ENCODE assay signal across 8 mouse cellular contexts in the genomic region with DNA sequence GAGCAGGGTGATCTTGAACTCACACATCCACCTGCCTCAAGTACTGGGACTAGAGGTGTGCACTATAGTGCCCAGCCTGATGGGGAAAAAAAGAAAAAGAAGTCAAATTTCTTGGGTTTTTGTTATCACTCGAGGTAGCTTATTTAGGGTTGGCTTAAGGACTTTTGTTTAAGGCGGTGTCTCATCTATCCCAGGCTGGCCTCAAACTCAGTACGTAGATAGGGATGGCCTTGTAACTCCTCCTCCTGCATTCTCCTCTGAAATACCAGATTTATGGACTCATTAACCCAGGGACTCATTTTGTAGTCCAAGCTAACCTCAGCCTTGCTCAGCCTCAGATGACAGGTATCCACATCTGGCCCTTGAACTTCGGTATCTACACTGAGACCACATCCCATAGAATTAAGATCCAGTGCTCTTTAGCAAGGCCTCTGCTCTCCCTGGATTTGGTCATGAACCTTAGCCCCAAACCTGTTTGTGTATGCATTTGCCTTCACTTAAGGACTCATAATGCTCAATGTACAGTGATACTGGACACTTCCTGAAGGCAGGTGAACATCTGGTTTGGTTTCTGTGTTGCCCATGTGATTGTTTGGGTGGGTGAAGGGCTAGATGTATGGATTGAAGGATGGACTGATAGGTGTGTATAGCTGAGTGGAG. TPM values are rescaled to one million over a fixed set of nuclear protein-coding genes. Genes with fewer than 3 reads are reported as not detected.
DNase-seq lines count a peak whose midpoint lies in the region; ATAC-seq and TF ChIP-seq lines count a peak whose summit lies in the region.

No protein-coding gene starts in this region.

- no peaks in the 10 kb centered on the region for H3K9me3 ChIP-seq in hindbrain, embryonic 10.5 days
- H3K9me3 ChIP-seq in hindbrain, postnatal 0 days (ENCODE audit: low read length), result no peaks in the 10 kb centered on the region
- H3K9me3 ChIP-seq in hindbrain, embryonic 12.5 days (replicated peaks), result no peaks in the 10 kb centered on the region

- peaks cover 21% of the 10 kb centered on the region for H3K4me1 ChIP-seq in hindbrain, embryonic 10.5 days (replicated peaks)
- H3K4me1 ChIP-seq in hindbrain, postnatal 0 days (ENCODE audit: insufficient read depth, low read length), result peaks cover 2% of the 10 kb centered on the region; the same call in 1 of the 2 replicates
- peaks cover 26% of the 10 kb centered on the region for H3K4me1 ChIP-seq in hindbrain, embryonic 12.5 days

- peaks cover 6% of the 10 kb centered on the region; the same call in 1 of the 2 replicates for H3K27me3 ChIP-seq in hindbrain, embryonic 10.5 days (ENCODE audit: insufficient read depth, poor library complexity, severe bottlenecking)
- no peaks in the 10 kb centered on the region for H3K27me3 ChIP-seq in hindbrain, postnatal 0 days (ENCODE audit: insufficient read depth, low read length)
- no peaks in the 10 kb centered on the region for H3K27me3 ChIP-seq in hindbrain, embryonic 12.5 days

- H3K4me2 ChIP-seq in hindbrain, postnatal 0 days (ENCODE audit: low read depth, low read length), result no peak overlapping the region
- no peak overlapping the region for H3K4me2 ChIP-seq in hindbrain, embryonic 12.5 days (replicated peaks)

- no peak overlapping the region for H3K27ac ChIP-seq in hindbrain, embryonic 10.5 days
- no peak overlapping the region for H3K27ac ChIP-seq in hindbrain, postnatal 0 days
- peak overlapping the region; percentile 71 for H3K27ac ChIP-seq in hindbrain, embryonic 12.5 days

- H3K36me3 ChIP-seq in hindbrain, embryonic 10.5 days, result peaks cover 78% of the 10 kb centered on the region
- peaks cover 52% of the 10 kb centered on the region for H3K36me3 ChIP-seq in hindbrain, postnatal 0 days (ENCODE audit: insufficient read depth, low read length)
- H3K36me3 ChIP-seq in hindbrain, embryonic 12.5 days, result peaks cover 62% of the 10 kb centered on the region

- WGBS in hindbrain, embryonic 10.5 days, result 73% methylated on average over 4 of the region's 4 CpGs
- 65% methylated on average over 4 of the region's 4 CpGs for WGBS in hindbrain, postnatal 0 days
- WGBS in hindbrain, embryonic 12.5 days, result 76% methylated on average over 4 of the region's 4 CpGs

- peak; percentile 42 for DNase-seq in hindbrain, embryonic 10.5 days (ENCODE audit: low spot score)
- no peak for DNase-seq in hindbrain, postnatal 0 days (ENCODE audit: low spot score)
- DNase-seq in NIH3T3 (ENCODE audit: low read depth), result peak; percentile 79
- peak; percentile 52 for DNase-seq in naive thymus-derived CD4-positive, alpha-beta T cell, adult 2 months (ENCODE audit: low read depth)
- DNase-seq in thymus, adult 18-20 months, result no peak
- DNase-seq in urinary bladder, adult 18-20 months (ENCODE audit: low spot score in 2 of 2), result no peak
- no peak for DNase-seq in right cerebral cortex, postnatal 25 days

- no peak overlapping the region for H3K9ac ChIP-seq in hindbrain, postnatal 0 days (replicated peaks; ENCODE audit: low read length)
- H3K9ac ChIP-seq in hindbrain, embryonic 12.5 days, result peak overlapping the region; percentile 20; the same call in 1 of the 2 replicates

- ATAC-seq in hindbrain, postnatal 0 days, result no peak
- no peak for ATAC-seq in hindbrain, embryonic 12.5 days (ENCODE audit: low FRiP score)

- TF ChIP-seq CTCF in hindbrain, postnatal 0 days (IDR thresholded peaks at IDR 0.05; ENCODE audit: low read depth), result no peak

- no peak overlapping the region for H3K4me3 ChIP-seq in hindbrain, embryonic 10.5 days
- H3K4me3 ChIP-seq in hindbrain, postnatal 0 days (ENCODE audit: low read length), result no peak overlapping the region
- no peak overlapping the region for H3K4me3 ChIP-seq in hindbrain, embryonic 12.5 days

RNA-seq across cellular contexts. Expression of gene Actb, which starts 4.6 kb away (rescaled TPM):
- polyA plus RNA-seq in hindbrain, embryonic 10.5 days (2016; fragmentation: Nextera tagmentation; extraction: Ambion mirVana), result 14,349 and 15,462 TPM in 2 replicates
- total RNA-seq in hindbrain, postnatal 0 days (2014; rRNA removed), result 5,437 and 5,693 TPM in 2 replicates
- polyA plus RNA-seq in hindbrain, postnatal 0 days (2015; fragmentation: Nextera tagmentation; extraction: Ambion mirVana), result 15,098 and 15,291 TPM in 2 replicates
- 14,392 and 16,600 TPM in 2 replicates for polyA plus RNA-seq in hindbrain, embryonic 12.5 days (2016; fragmentation: Nextera tagmentation; extraction: Ambion mirVana)

RNA-seq across cellular contexts. Expression of gene Fbxl18, which starts 6.8 kb away (rescaled TPM):
- 23.8 and 24.2 TPM in 2 replicates for polyA plus RNA-seq in hindbrain, embryonic 10.5 days (2016; fragmentation: Nextera tagmentation; extraction: Ambion mirVana)
- total RNA-seq in hindbrain, postnatal 0 days (2014; rRNA removed), result 68.6 and 73.8 TPM in 2 replicates
- 28.0 and 31.4 TPM in 2 replicates for polyA plus RNA-seq in hindbrain, postnatal 0 days (2015; fragmentation: Nextera tagmentation; extraction: Ambion mirVana)
- 24.6 and 26.9 TPM in 2 replicates for polyA plus RNA-seq in hindbrain, embryonic 12.5 days (2016; fragmentation: Nextera tagmentation; extraction: Ambion mirVana)

RNA-seq across cellular contexts. Expression of gene Fscn1, which starts 58.2 kb away (rescaled TPM):
- polyA plus RNA-seq in hindbrain, embryonic 10.5 days (2016; fragmentation: Nextera tagmentation; extraction: Ambion mirVana), result 757 and 846 TPM in 2 replicates
- total RNA-seq in hindbrain, postnatal 0 days (2014; rRNA removed), result 613 and 715 TPM in 2 replicates
- polyA plus RNA-seq in hindbrain, postnatal 0 days (2015; fragmentation: Nextera tagmentation; extraction: Ambion mirVana), result 412 and 457 TPM in 2 replicates
- 699 and 764 TPM in 2 replicates for polyA plus RNA-seq in hindbrain, embryonic 12.5 days (2016; fragmentation: Nextera tagmentation; extraction: Ambion mirVana)

Comparison
In these comparisons a context has a peak if more than half of its experiments do, and no peak if none do; other contexts are left out.
1. DNase-seq: peak in hindbrain, embryonic 10.5 days (single experiment), NIH3T3 (single experiment) and naive thymus-derived CD4-positive, alpha-beta T cell, adult 2 months (single experiment); none in hindbrain, postnatal 0 days (single experiment), thymus, adult 18-20 months (0 of 2), urinary bladder, adult 18-20 months (0 of 2) and right cerebral cortex, postnatal 25 days (single experiment).